Mouse (Mus musculus) small intestine, adult 2 months (tissue): ENCODE measurements around the gene Snrpg. TPM values are rescaled to one million over a fixed set of nuclear protein-coding genes. Genes with fewer than 3 reads are reported as not detected.
"Not testable (repeated sequence)": the region's sequence is repeated elsewhere in the genome, so short reads cannot be mapped to it uniquely, and the experiment has no call there.

Source experiments
- H3K27ac ChIP-seq: fragments of 200-500 bp; 2 replicates; pipeline ENCODE4 v1.5.1; 2012; ENCODE audit warnings: low read depth, low read length, control low read depth, inconsistent platforms; ENCODE audit not compliant: insufficient read depth
- H3K27me3 ChIP-seq: fragments of 200-500 bp; 2 replicates; pipeline ENCODE4 v1.6.1; 2012; ENCODE audit warnings: mild to moderate bottlenecking, moderate library complexity, low read length, inconsistent platforms; ENCODE audit not compliant: control insufficient read depth, insufficient read depth
- H3K36me3 ChIP-seq: fragments of 200-500 bp; 2 replicates; pipeline ENCODE4 v1.6.1; 2012; ENCODE audit warnings: mild to moderate bottlenecking, low read length, control low read depth, inconsistent platforms; ENCODE audit not compliant: control insufficient read depth, insufficient read depth
- H3K4me1 ChIP-seq: fragments of 200-500 bp; 2 replicates; pipeline ENCODE4 v1.6.1; 2012; ENCODE audit warnings: low read length, inconsistent platforms, mixed read lengths; ENCODE audit not compliant: control insufficient read depth, insufficient read depth, insufficient read length
- H3K4me3 ChIP-seq: fragments of 200-500 bp; 2 replicates; pipeline ENCODE4 v1.5.1; 2012; ENCODE audit warnings: low read depth, mild to moderate bottlenecking, control low read depth, inconsistent platforms, low read length, moderate library complexity
- CTCF ChIP-seq: fragments of 200-500 bp; IDR thresholded peaks from 2 replicates; pipeline ENCODE4 v1.5.1; 2012; ENCODE audit warnings: low read depth, mild to moderate bottlenecking, control low read depth, inconsistent platforms, low read length, moderate library complexity, mixed read lengths; ENCODE audit not compliant: insufficient replicate concordance, insufficient read length; ENCODE audit errors: extremely low read depth
- POLR2A ChIP-seq: fragments of 200-500 bp; IDR thresholded peaks from 2 replicates; pipeline ENCODE4 v1.6.1; 2012; ENCODE audit warnings: low read depth, mild to moderate bottlenecking, control low read depth, inconsistent platforms, low read length, moderate library complexity
- WGBS: fragments of 180-500 bp; shearing (Covaris S2); methylation state at CpG from one replicate; pipeline ENCODE4 v1.1.7; 2018; 5-methylcytosine and 5-hydroxymethylcytosine counted together
- polyA plus RNA-seq: library from polyadenylated mRNA; depleted of rRNA; stranded (reverse); fragments of >200 nt; gene quantifications from 2 replicates; pipeline ENCODE4 v1.2.3, GENCODE M21; 2012

Gene Snrpg
- polyA plus RNA-seq, 1 experiment: 15.3 TPM

DNA sequence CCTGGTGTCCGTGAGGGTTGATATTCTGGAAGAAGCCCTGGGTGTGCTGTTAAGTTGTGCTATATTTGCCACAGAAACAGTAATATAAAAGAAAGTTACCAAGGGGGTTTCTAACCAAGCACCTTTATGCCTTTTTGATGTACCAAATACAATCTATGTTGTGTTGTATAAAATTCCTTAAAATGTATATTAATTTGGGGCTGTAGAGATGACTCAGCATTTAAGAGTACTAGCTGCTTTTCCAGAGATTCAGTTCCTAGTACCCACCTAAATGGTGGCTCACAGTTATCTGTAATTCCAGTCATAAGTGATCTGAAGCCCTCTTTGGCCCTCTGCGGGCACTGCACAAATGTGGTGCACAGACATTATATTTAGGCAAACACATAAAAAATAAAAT lies 4.3 kb upstream of the Snrpg start:
- Histone ChIP-seq H3K4me3 (peak overlapping the region; percentile 73), H3K27me3 (no peaks in the 10 kb centered on the region), H3K36me3 (no peaks in the 10 kb centered on the region), H3K4me1 (peaks cover 9% of the 10 kb centered on the region), H3K27ac (peak overlapping the region; percentile 87)
- 47% methylated on average over 2 of the region's 2 CpGs for WGBS
- no peak for TF ChIP-seq CTCF
- TF ChIP-seq POLR2A: no peak

DNA sequence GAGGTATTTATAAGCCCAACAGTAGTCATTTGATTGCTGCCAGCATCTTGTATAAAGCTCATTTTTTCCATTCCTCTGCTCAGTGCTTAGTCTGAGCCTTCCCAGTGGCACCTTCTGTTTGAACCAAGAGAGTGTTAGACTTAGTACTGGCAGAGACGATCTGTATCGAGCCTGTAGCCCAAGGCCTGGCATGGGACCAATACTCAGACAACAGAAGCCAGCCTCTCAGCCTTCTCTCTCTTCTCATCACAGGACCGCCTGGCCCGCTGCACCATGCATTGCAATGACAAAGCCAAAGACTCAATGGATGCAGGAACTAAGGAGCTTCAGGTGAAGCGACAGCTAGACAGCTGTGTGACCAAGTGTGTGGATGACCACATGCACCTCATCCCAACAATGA lies 2.6 kb upstream of the Snrpg start:
- H3K27me3 ChIP-seq: no peaks in the 10 kb centered on the region
- H3K36me3 ChIP-seq: no peaks in the 10 kb centered on the region
- TF ChIP-seq CTCF (no peak), POLR2A (no peak)
- 76% methylated on average over 5 of the region's 5 CpGs for WGBS
- peaks cover 10% of the 10 kb centered on the region for H3K4me1 ChIP-seq
- no peak overlapping the region for H3K4me3 ChIP-seq
- no peak overlapping the region for H3K27ac ChIP-seq

DNA sequence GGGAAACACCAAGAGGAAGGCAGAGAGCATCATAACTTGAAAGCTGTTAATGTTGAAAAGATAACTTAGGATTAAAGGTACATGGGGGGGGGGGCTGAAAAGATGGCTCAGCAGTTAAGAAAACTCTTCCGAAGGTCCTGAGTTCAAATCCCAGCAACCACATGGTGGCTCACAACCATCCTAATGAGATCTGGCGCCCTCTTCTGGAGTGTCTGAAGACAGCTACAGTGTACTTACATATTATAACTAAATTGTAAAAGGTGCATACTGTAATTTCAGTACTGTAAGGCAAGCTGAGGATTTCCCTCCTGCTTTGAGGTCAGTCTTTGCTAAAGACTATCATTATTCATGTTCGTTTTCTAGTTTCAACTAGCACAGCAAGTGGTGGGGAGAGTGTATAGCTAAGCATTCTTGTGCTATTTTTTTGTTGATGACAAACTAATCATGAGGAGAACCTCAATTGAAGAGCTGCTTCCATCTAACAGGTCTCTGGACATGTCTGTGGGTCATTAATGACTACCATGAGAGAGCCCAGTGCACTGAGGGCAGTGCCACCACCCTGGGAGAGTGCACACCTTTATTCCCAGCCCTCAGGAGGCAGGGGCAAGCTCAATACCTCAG lies 901 bp upstream of the Snrpg start:
- Histone ChIP-seq H3K4me3 (no peak overlapping the region), H3K27me3 (no peaks in the 10 kb centered on the region), H3K36me3 (no peaks in the 10 kb centered on the region), H3K27ac (no peak overlapping the region), H3K4me1 (peaks cover 10% of the 10 kb centered on the region)
- TF ChIP-seq POLR2A (no peak), CTCF (peak; percentile 11; the same call in 1 of the 2 replicates)
- WGBS: 68% methylated on average over 3 of the region's 3 CpGs

GRCm38 (mm10) chr6:86371340-86371911 lies 322 bp downstream of the Snrpg start:
- Histone ChIP-seq H3K27ac (peak overlapping the region; percentile 52), H3K36me3 (peaks cover 2% of the 10 kb centered on the region; the same call in 1 of the 2 replicates), H3K4me1 (peaks cover 9% of the 10 kb centered on the region), H3K4me3 (peak overlapping the region; percentile 88), H3K27me3 (no peaks in the 10 kb centered on the region)
- TF ChIP-seq POLR2A (peak; percentile 89), CTCF (no peak)
- WGBS: under 1% methylated on average over 50 of the region's 50 CpGs

GRCm38 (mm10) chr6:86371950-86372516 lies 929 bp downstream of the Snrpg start:
- Histone ChIP-seq H3K27me3 (no peaks in the 10 kb centered on the region), H3K4me1 (peaks cover 6% of the 10 kb centered on the region), H3K4me3 (peak overlapping the region; percentile 88), H3K36me3 (peaks cover 8% of the 10 kb centered on the region), H3K27ac (no peak overlapping the region)
- 1% methylated on average over 12 of the region's 12 CpGs for WGBS
- TF ChIP-seq POLR2A (no peak), CTCF (no peak)

- Histone ChIP-seq H3K4me1 (peaks cover 6% of the 10 kb centered on the region), H3K27me3 (no peaks in the 10 kb centered on the region), H3K27ac (no peak overlapping the region), H3K4me3 (no peak overlapping the region), H3K36me3 (peaks cover 17% of the 10 kb centered on the region)
- TF ChIP-seq POLR2A: no peak
- TF ChIP-seq CTCF: no peak
- WGBS: 91% methylated on average over 6 of the region's 6 CpGs
Measured at GRCm38 (mm10) chr6:86373556-86373955, 2.5 kb downstream of the Snrpg start.

DNA sequence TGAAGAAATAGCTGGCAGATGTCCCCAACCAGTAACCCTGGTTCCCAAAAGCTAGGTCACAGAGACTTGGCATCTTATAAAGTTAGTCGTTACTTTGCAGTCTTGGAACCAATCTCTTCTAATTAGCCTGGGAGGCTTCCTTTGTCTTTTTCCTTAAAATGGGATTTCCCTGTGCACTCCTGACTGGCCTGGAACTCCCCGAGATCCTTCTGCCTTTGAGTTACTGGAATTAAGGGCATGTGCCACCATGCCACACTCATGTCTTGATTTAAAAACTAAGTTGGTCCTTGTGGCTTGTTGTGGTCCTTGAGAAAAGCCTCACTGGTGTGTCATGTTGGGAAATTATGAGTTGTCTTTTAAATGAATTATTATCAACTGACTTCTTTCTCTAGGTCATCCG lies 7.2 kb downstream of the Snrpg start:
- WGBS: 85% methylated on average over 3 of the region's 3 CpGs

DNA sequence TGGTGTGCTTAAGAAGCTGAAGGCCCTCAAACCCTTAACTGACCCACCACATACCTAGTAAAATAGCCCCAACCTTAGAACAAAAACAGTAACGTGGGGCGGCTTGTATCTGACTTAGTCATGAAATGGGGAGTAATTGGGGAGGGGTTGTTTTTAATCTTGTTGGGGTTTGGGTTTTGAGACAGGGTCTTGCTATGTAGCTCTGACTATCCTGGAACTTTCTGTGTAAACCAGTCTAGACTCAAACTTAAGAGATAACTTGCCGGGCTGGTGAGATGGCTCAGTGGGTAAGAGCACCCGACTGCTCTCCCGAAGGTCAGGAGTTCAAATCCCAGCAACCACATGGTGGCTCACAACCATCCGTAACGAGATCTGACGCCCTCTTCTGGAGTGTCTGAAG lies 9.0 kb downstream of the Snrpg start:
- H3K27ac ChIP-seq, H3K27me3 ChIP-seq, H3K4me1 ChIP-seq, H3K4me3 ChIP-seq: not testable (repeated sequence)
- H3K36me3 ChIP-seq: peaks cover 25% of the 10 kb centered on the region
- 81% methylated on average over 8 of the region's 8 CpGs for WGBS

More for the DNA sequence above, 7.2 kb downstream of the Snrpg start:
- no peaks in the 10 kb centered on the region for H3K27me3 ChIP-seq
- TF ChIP-seq POLR2A: no peak
- no peak for TF ChIP-seq CTCF
- no peak overlapping the region for H3K4me3 ChIP-seq
- peaks cover 25% of the 10 kb centered on the region for H3K36me3 ChIP-seq
- H3K27ac ChIP-seq: no peak overlapping the region
- no peaks in the 10 kb centered on the region for H3K4me1 ChIP-seq
